Mouse (Mus musculus) olfactory bulb, adult 2 months (tissue): ENCODE measurements around the gene Rsad2. TPM values are rescaled to one million over a fixed set of nuclear protein-coding genes. Genes with fewer than 3 reads are reported as not detected.

ENCODE experiments used
- H3K27ac ChIP-seq: fragments of 200-500 bp; 2 replicates; pipeline ENCODE4 v1.5.1; 2012; ENCODE audit warnings: low read depth, low read length; ENCODE audit not compliant: insufficient read depth
- H3K4me1 ChIP-seq: fragments of 200-500 bp; 2 replicates; pipeline ENCODE4 v1.6.1; 2012; ENCODE audit warnings: low read length; ENCODE audit not compliant: control insufficient read depth, insufficient read depth
- H3K4me3 ChIP-seq: fragments of 200-500 bp; 2 replicates; pipeline ENCODE4 v1.5.1; 2012; ENCODE audit warnings: mild to moderate bottlenecking, low read depth, low read length, moderate library complexity; ENCODE audit not compliant: insufficient read depth
- CTCF ChIP-seq: fragments of 200-500 bp; IDR thresholded peaks from 2 replicates; pipeline ENCODE4 v1.5.1; 2012; ENCODE audit warnings: low read depth, mild to moderate bottlenecking, low read length, moderate library complexity; ENCODE audit not compliant: insufficient read depth
- POLR2A ChIP-seq: fragments of 200-500 bp; IDR thresholded peaks from 2 replicates; pipeline ENCODE4 v1.6.1; 2012; ENCODE audit warnings: mild to moderate bottlenecking, low read depth, low read length, moderate library complexity; ENCODE audit not compliant: insufficient read depth
- WGBS: fragments of 180-500 bp; shearing (Covaris S2); methylation state at CpG from one replicate; pipeline ENCODE4 v1.1.7; 2018; 5-methylcytosine and 5-hydroxymethylcytosine counted together
- polyA plus RNA-seq: library from polyadenylated mRNA; stranded (reverse); fragments of >200 nt; gene quantifications from 2 replicates; pipeline ENCODE4 v1.2.4, GENCODE M21; 2012; ENCODE audit warnings: low replicate concordance; ENCODE audit not compliant: missing spikeins, insufficient read depth, insufficient read length

Rsad2 gene
- polyA plus RNA-seq, 1 experiment, result not detected

DNA sequence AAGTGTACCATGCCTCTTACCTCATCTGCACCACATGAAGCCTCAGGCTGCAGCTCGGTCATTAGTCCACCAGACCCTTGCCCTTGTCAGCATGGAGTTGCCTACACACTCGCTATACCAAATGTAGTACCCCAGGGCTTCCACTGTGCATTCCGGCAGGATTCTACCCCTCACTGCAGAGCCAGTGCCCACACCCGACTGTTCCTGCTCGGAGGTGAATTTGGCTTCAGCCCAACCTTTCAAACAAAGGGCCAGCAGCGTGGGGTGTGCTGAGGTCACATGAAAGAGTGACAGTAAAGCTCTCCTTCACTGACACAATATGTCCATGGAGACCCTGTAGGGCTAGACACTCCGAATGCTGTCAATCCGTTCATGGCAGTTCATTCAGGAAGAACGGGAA lies 47.5 kb downstream of the Rsad2 start:
- WGBS, result 81% methylated on average over 9 of the region's 9 CpGs
- H3K4me1 ChIP-seq, result peaks cover 9% of the 10 kb centered on the region
- no peak for TF ChIP-seq CTCF
- TF ChIP-seq POLR2A, result no peak
- no peak overlapping the region for H3K27ac ChIP-seq
- H3K4me3 ChIP-seq, result no peak overlapping the region

DNA sequence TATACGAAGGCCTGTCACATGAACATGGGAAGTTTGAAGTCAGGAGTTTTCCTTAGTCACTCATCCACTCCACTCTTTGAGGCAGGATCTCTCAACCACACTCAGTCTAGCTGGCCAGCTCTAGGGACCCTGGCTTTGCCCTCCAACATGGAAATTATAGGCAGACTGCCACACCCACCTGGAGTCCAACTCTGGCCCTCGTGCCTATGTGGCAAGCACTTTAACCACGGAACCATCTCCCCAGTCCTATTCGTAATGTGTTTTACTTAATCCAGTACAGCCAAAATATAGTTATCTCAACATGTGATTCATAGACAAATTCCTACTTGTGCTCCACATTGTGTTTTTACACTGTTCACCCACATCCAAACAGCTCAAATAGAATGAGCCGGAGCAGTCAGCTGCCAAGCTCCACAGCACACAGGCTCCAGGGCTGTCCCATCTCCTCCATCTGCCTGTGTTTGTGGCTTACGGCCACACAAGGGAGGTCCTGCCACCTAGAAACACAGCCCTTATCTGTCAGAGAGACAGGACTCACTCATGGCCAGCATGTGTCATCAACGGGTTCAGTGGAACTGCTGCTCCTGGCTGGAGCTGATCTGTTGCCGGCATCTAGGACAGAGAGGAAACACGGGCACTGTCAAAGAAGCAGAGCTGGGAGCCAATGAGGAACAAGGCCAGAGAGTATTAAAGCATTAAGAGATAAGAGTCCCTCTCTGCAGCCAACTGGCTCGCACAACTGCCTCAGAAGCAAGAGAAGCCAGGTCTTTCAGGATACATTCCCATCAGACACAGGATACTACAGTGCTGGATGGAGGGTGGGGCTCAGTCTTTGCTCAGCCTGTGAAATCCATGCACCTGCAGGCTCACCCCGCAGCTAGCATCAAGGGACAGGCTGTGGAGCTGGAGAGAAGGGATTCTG lies 51.2 kb downstream of the Rsad2 start:
- Histone ChIP-seq H3K4me3 (no peak overlapping the region), H3K4me1 (peaks cover 10% of the 10 kb centered on the region), H3K27ac (no peak overlapping the region)
- WGBS, result 66% methylated on average over 11 of the region's 11 CpGs
- TF ChIP-seq CTCF (no peak), POLR2A (no peak)

DNA sequence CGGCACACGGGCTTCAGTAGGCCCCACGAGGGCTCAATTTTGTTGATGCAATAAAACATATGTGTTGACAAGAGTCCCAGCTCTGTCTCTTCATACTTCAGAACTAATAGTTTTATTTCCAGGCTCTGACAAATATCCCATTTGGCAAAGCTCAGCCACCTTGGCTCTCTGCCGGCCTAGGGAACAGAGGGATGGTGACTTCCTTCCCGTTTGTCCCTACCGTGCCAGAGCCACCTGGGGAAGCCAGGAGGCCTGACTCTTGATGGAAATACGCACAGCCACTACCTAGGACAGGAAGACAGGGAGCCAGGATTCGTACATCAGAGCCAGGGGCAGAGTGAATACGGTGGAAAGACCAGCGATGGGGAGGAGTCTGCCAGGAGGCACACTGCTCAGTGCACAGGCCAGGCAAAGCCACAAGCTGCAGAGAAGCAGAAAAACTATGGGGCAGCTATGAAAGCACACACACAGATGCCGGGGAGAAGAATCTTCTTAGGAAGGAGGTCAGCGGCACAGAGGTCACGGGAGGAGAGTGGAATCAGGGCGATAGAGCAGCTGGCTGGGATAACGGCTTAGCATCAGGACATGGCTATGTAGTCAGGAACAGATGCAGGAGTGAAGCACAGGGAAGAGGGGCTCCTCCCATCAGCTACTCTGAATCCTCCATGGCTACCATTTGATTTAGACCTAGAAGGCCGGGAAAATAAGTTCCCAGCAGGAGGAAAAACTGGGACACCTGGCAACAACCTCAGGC lies 52.7 kb downstream of the Rsad2 start:
- TF ChIP-seq CTCF, result no peak
- no peak for TF ChIP-seq POLR2A
- no peak overlapping the region for H3K4me3 ChIP-seq
- peaks cover 10% of the 10 kb centered on the region for H3K4me1 ChIP-seq
- no peak overlapping the region for H3K27ac ChIP-seq
- WGBS, result 79% methylated on average over 16 of the region's 16 CpGs

DNA sequence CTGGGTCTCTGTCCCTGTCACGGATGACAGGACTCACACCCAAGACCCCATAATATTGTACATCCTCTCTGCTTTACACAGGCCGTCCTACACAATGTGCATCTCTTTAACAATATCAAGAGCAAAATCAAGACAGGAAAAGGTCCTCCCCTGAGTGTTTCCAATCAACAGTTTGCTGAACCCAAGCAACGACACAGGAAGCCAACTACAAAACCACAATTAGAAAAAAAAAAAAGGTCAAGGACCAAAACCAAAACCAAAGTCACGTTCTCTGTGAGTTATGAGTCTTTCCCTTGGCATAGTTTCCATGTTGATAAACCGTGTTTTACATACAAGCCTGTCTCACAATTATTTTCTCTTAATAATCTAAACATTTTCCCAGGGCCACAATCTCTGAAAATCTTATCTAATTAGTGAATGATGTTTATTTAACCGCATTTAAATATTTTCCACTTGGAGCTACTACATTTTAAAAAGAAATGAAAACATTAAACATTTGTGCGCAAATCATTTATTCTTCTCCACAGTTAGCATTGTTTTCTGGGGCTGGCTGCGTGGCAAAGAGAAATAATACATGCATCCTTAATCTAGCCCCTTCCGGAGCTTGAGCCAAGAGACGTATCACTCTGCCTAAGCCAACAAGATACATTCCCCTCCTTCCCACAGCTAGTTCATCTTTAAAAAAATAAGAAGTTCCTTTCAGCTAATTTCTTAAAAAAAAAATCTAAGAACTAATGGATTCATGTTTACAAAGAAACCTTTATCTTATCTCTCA lies 54.4 kb downstream of the Rsad2 start:
- Histone ChIP-seq H3K4me1 (peaks cover 10% of the 10 kb centered on the region), H3K27ac (no peak overlapping the region), H3K4me3 (no peak overlapping the region)
- TF ChIP-seq CTCF (no peak), POLR2A (no peak)
- 81% methylated on average over 10 of the region's 10 CpGs for WGBS

DNA sequence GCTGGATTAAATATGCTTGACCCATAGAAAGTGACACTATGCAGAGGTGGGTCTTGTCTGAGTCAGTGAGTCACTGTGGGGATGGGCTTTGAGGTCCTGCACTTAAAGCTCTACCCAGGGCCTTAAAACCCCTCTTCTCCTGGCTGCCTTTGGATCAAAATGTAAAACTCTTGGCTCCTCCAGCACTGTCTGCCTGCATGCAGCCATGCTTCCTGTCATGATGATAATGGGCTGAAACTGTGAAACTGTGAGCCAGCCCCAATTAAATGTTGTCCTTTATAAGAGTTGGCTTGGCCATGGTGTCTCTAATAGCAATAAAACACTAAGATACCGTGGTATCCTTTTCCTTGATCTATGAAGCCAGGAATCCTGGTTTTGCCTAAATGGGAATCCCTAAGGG lies 55.0 kb downstream of the Rsad2 start:
- no peak for TF ChIP-seq CTCF
- TF ChIP-seq POLR2A, result no peak
- no peak overlapping the region for H3K4me3 ChIP-seq
- 65% methylated on average over 1 of the region's 1 CpGs for WGBS
- no peak overlapping the region for H3K27ac ChIP-seq
- peaks cover 10% of the 10 kb centered on the region for H3K4me1 ChIP-seq

DNA sequence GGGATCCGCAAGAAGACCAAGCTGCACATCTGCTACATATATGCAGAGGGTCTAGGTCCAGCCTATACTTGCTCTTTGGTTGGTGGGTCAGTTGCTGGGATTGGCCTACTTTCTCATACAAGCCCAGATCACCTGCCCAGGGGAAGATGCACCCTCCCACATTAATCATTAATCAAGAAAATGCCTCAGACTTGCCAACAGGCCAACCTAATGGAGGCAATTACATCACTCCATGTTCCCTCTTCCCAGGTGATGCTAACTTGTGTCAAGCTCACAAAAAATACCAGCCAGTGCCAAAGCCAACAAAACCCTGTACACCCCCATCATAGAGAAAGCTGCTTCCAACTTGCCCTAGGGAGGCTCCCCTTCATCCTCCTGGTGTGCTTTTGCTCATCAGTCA lies 55.5 kb downstream of the Rsad2 start:
- no peak for TF ChIP-seq CTCF
- 100% methylated on average over 1 of the region's 1 CpGs for WGBS
- Histone ChIP-seq H3K4me3 (no peak overlapping the region), H3K27ac (no peak overlapping the region), H3K4me1 (peaks cover 10% of the 10 kb centered on the region)

DNA sequence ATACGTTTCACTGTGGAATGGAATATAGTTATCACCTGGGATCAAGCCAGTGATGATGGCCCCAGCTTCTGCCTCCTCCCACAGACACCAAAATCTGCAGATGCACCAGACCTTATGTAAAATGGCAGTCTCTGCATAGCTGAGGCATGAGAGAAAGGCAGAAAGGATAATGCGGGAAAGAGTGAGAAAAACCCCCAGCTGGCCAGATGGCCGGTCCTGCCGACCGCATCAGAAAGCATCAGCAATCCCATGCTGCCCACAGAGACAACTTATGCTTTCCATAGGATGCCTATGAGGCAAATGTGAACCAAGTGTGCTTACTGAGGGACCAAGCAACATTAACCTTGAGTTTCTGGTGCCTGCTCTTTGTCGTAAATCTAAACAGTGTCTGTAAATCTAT lies 56.9 kb downstream of the Rsad2 start:
- Histone ChIP-seq H3K4me3 (no peak overlapping the region), H3K4me1 (peaks cover 4% of the 10 kb centered on the region; the same call in 1 of the 2 replicates), H3K27ac (no peak overlapping the region)
- TF ChIP-seq POLR2A, result no peak
- TF ChIP-seq CTCF, result no peak
- 93% methylated on average over 6 of the region's 6 CpGs for WGBS

DNA sequence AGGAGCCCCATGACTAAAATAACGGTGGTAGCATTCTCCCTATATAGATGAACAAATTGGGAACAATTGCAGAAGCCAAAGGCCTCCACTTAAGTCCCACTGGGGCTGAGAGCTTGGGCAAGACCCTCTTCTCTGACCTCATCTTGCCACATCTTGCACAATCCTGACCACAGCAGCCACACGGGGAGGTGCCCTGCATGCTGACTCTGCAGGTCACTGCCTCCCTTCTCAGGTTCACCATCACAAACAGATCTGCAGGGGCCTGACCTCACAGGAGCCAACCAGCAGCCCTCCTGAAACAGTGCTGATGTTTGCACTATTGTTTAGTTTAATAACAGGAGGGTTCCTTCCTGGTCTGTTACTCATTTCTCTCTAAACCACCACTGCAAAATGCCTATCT lies 57.7 kb downstream of the Rsad2 start:
- TF ChIP-seq CTCF (no peak), POLR2A (no peak)
- peaks cover 6% of the 10 kb centered on the region; the same call in 1 of the 2 replicates for H3K4me1 ChIP-seq
- 81% methylated on average over 2 of the region's 2 CpGs for WGBS
- no peak overlapping the region for H3K27ac ChIP-seq
- no peak overlapping the region for H3K4me3 ChIP-seq
